In the genomic region with DNA sequence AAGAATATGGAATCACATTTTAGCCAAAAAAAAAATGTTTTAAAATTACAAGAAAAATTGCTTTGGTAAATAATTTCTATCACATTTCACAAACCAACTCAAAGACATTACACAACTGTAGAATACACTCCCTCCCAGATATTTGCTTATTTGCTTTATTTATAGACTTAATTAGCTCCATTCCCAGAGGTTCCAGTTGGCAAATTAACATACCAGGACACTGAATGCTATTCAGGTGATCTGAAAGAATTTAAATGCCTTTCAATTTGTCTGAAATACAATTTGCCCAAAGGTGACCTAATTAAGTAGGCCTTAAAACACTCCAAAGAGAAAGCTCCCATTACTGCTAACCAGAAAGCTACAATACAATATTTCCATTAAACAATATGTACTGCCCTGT, we compare ENCODE assay signal across 19 mouse cellular contexts.
DNase-seq lines count a peak whose midpoint lies in the region; ATAC-seq and TF ChIP-seq lines count a peak whose summit lies in the region.
"Had no signal": no experiment of that assay in that cellular context is flagged by ENCODE, and none has a peak within 500 bp of the region (broad histone marks: within the 10 kb centered on the region; RNA-seq: fewer than 3 reads in every experiment).

No protein-coding gene starts in this region.

- H3K27ac ChIP-seq in forebrain, embryonic 12.5 days: no peak overlapping the region
- no peak overlapping the region for H3K27ac ChIP-seq in forebrain, embryonic 13.5 days
- H3K27ac ChIP-seq in hindbrain, postnatal 0 days: no peak overlapping the region
- no peak overlapping the region for H3K27ac ChIP-seq in hindbrain, embryonic 16.5 days (ENCODE audit: low read depth, low read length)
- H3K27ac ChIP-seq in midbrain, embryonic 11.5 days (ENCODE audit: low read depth, low read length): no peak overlapping the region
- H3K27ac ChIP-seq in midbrain, embryonic 16.5 days (ENCODE audit: low read length): no peak overlapping the region
- no peak overlapping the region for H3K27ac ChIP-seq in left cerebral cortex, adult 2 months
- H3K27ac ChIP-seq: embryonic facial prominence, embryonic 10.5 days; embryonic facial prominence, embryonic 12.5 days had no signal

- no peak overlapping the region for H3K4me2 ChIP-seq in forebrain, embryonic 12.5 days
- H3K4me2 ChIP-seq in forebrain, embryonic 13.5 days: no peak overlapping the region
- no peak overlapping the region for H3K4me2 ChIP-seq in hindbrain, postnatal 0 days (ENCODE audit: low read depth, low read length)
- H3K4me2 ChIP-seq in hindbrain, embryonic 16.5 days (ENCODE audit: low read length): no peak overlapping the region
- H3K4me2 ChIP-seq in midbrain, embryonic 11.5 days: no peak overlapping the region
- no peak overlapping the region for H3K4me2 ChIP-seq in midbrain, embryonic 16.5 days (ENCODE audit: low read length)
- H3K4me2 ChIP-seq: embryonic facial prominence, embryonic 12.5 days had no signal

- no peaks in the 10 kb centered on the region for H3K9me3 ChIP-seq in forebrain, embryonic 12.5 days
- H3K9me3 ChIP-seq in forebrain, embryonic 13.5 days (replicated peaks): no peaks in the 10 kb centered on the region
- no peaks in the 10 kb centered on the region for H3K9me3 ChIP-seq in hindbrain, postnatal 0 days (ENCODE audit: low read length)
- H3K9me3 ChIP-seq in hindbrain, embryonic 16.5 days (ENCODE audit: control insufficient read depth, low read length): no peaks in the 10 kb centered on the region
- H3K9me3 ChIP-seq in midbrain, embryonic 11.5 days (ENCODE audit: control insufficient read depth, low read length): no peaks in the 10 kb centered on the region
- no peaks in the 10 kb centered on the region for H3K9me3 ChIP-seq in midbrain, embryonic 16.5 days (replicated peaks; ENCODE audit: control insufficient read depth, low read length, poor library complexity, severe bottlenecking)
- H3K9me3 ChIP-seq: embryonic facial prominence, embryonic 10.5 days; embryonic facial prominence, embryonic 12.5 days had no signal

- no peak overlapping the region for H3K9ac ChIP-seq in forebrain, embryonic 12.5 days
- H3K9ac ChIP-seq in forebrain, embryonic 13.5 days: no peak overlapping the region
- H3K9ac ChIP-seq in hindbrain, postnatal 0 days (replicated peaks; ENCODE audit: low read length): no peak overlapping the region
- no peak overlapping the region for H3K9ac ChIP-seq in hindbrain, embryonic 16.5 days (ENCODE audit: low read depth, low read length)
- no peak overlapping the region for H3K9ac ChIP-seq in midbrain, embryonic 11.5 days (ENCODE audit: low read length)
- no peak overlapping the region for H3K9ac ChIP-seq in midbrain, embryonic 16.5 days (ENCODE audit: low read depth, low read length)
- H3K9ac ChIP-seq: embryonic facial prominence, embryonic 12.5 days; forebrain, postnatal 0 days had no signal

- H3K36me3 ChIP-seq in forebrain, embryonic 12.5 days (replicated peaks): no peaks in the 10 kb centered on the region
- no peaks in the 10 kb centered on the region for H3K36me3 ChIP-seq in forebrain, embryonic 13.5 days (ENCODE audit: poor library complexity, severe bottlenecking)
- H3K36me3 ChIP-seq in hindbrain, postnatal 0 days (ENCODE audit: insufficient read depth, low read length): no peaks in the 10 kb centered on the region
- H3K36me3 ChIP-seq in hindbrain, embryonic 16.5 days (ENCODE audit: control insufficient read depth, insufficient read depth, low read length): no peaks in the 10 kb centered on the region
- H3K36me3 ChIP-seq in midbrain, embryonic 11.5 days (ENCODE audit: control insufficient read depth, insufficient read depth, low read length): no peaks in the 10 kb centered on the region
- no peaks in the 10 kb centered on the region for H3K36me3 ChIP-seq in midbrain, embryonic 16.5 days (ENCODE audit: control insufficient read depth, insufficient read depth, low read length)
- H3K36me3 ChIP-seq: embryonic facial prominence, embryonic 10.5 days; embryonic facial prominence, embryonic 12.5 days had no signal

- no peaks in the 10 kb centered on the region for H3K4me1 ChIP-seq in forebrain, embryonic 12.5 days
- no peaks in the 10 kb centered on the region for H3K4me1 ChIP-seq in forebrain, embryonic 13.5 days
- no peaks in the 10 kb centered on the region for H3K4me1 ChIP-seq in hindbrain, postnatal 0 days (ENCODE audit: insufficient read depth, low read length)
- no peaks in the 10 kb centered on the region for H3K4me1 ChIP-seq in hindbrain, embryonic 16.5 days (ENCODE audit: control insufficient read depth, insufficient read depth, low read depth, low read length)
- H3K4me1 ChIP-seq in midbrain, embryonic 11.5 days (ENCODE audit: control insufficient read depth, insufficient read depth, low read length): no peaks in the 10 kb centered on the region
- H3K4me1 ChIP-seq in midbrain, embryonic 16.5 days (ENCODE audit: control insufficient read depth, insufficient read depth, low read length): no peaks in the 10 kb centered on the region
- H3K4me1 ChIP-seq: embryonic facial prominence, embryonic 10.5 days; embryonic facial prominence, embryonic 12.5 days had no signal

- DNase-seq in hindbrain, postnatal 0 days (ENCODE audit: low spot score): peak; percentile 2
- DNase-seq in midbrain, embryonic 11.5 days (ENCODE audit: low spot score, missing footprints): peak; percentile 12
- DNase-seq in brain, embryonic 14.5 days (ENCODE audit: low read depth): peak; percentile 52
- no peak for DNase-seq in left cerebral cortex, adult 2 months (ENCODE audit: extremely low spot score in 1 of 2, low spot score in 2 of 2)
- DNase-seq: adrenal gland, adult 2 months; adrenal gland, postnatal 10 days; adrenal gland, postnatal 25 days; cerebellum, adult 11-12 months; cerebellum, adult 2 months; cerebellum, adult 9-10 months; cerebellum, postnatal 10 days; cerebellum, postnatal 25 days; forebrain, postnatal 0 days had no signal

- no peak for TF ChIP-seq CTCF in hindbrain, postnatal 0 days (IDR thresholded peaks at IDR 0.05; ENCODE audit: low read depth)
- TF ChIP-seq CTCF in brain, embryonic 14.5 days (IDR thresholded peaks at IDR 0.05; ENCODE audit: borderline replicate concordance, extremely low read depth, insufficient read depth, insufficient read length): no peak
- no peak for TF ChIP-seq CTCF in left cerebral cortex, adult 2 months (IDR thresholded peaks at IDR 0.05)

- intact Hi-C loops in left cerebral cortex, adult 2 months (cut with DNase I): no loop called here

- TF ChIP-seq POLR2A in brain, embryonic 14.5 days (IDR thresholded peaks at IDR 0.05; ENCODE audit: borderline replicate concordance, extremely low read depth, insufficient read depth, insufficient read length, poor library complexity, severe bottlenecking): no peak

- peak; percentile 55; the same call in 1 of the 2 replicates for ATAC-seq in forebrain, embryonic 12.5 days (ENCODE audit: low FRiP score)
- no peak; the same call in 1 of the 2 replicates for ATAC-seq in forebrain, embryonic 13.5 days
- ATAC-seq in hindbrain, postnatal 0 days: no peak
- no peak for ATAC-seq in hindbrain, embryonic 16.5 days
- ATAC-seq in midbrain, embryonic 11.5 days (ENCODE audit: low FRiP score): no peak
- ATAC-seq in midbrain, embryonic 16.5 days: no peak
- ATAC-seq: forebrain, postnatal 0 days had no signal

- H3K4me3 ChIP-seq in forebrain, embryonic 12.5 days (replicated peaks): no peak overlapping the region
- H3K4me3 ChIP-seq in forebrain, embryonic 13.5 days: no peak overlapping the region
- no peak overlapping the region for H3K4me3 ChIP-seq in hindbrain, postnatal 0 days (ENCODE audit: low read length)
- H3K4me3 ChIP-seq in hindbrain, embryonic 16.5 days (ENCODE audit: low read length): no peak overlapping the region
- H3K4me3 ChIP-seq in midbrain, embryonic 11.5 days (ENCODE audit: low read depth, low read length): no peak overlapping the region
- no peak overlapping the region for H3K4me3 ChIP-seq in midbrain, embryonic 16.5 days (ENCODE audit: low read depth, low read length)
- no peak overlapping the region for H3K4me3 ChIP-seq in left cerebral cortex, adult 2 months
- H3K4me3 ChIP-seq: embryonic facial prominence, embryonic 10.5 days; embryonic facial prominence, embryonic 12.5 days had no signal

- no peaks in the 10 kb centered on the region for H3K27me3 ChIP-seq in forebrain, embryonic 12.5 days
- no peaks in the 10 kb centered on the region for H3K27me3 ChIP-seq in forebrain, embryonic 13.5 days
- no peaks in the 10 kb centered on the region for H3K27me3 ChIP-seq in hindbrain, postnatal 0 days (ENCODE audit: insufficient read depth, low read length)
- H3K27me3 ChIP-seq in hindbrain, embryonic 16.5 days (replicated peaks; ENCODE audit: control insufficient read depth, insufficient read depth, low read length): no peaks in the 10 kb centered on the region
- no peaks in the 10 kb centered on the region for H3K27me3 ChIP-seq in midbrain, embryonic 11.5 days (ENCODE audit: control insufficient read depth, insufficient read depth, low read length)
- no peaks in the 10 kb centered on the region for H3K27me3 ChIP-seq in midbrain, embryonic 16.5 days (ENCODE audit: control insufficient read depth, insufficient read depth, low read depth, low read length)
- H3K27me3 ChIP-seq: embryonic facial prominence, embryonic 12.5 days had no signal

Comparison
In these comparisons a context has a peak if more than half of its experiments do, and no peak if none do; other contexts are left out.
1. DNase-seq: peak in hindbrain, postnatal 0 days (single experiment), midbrain, embryonic 11.5 days (single experiment) and brain, embryonic 14.5 days (single experiment); none in left cerebral cortex, adult 2 months (0 of 2).